Mouse (Mus musculus) limb, embryonic 14.5 days (tissue): ENCODE results near the gene Slc25a45. TPM values are rescaled to one million over a fixed set of nuclear protein-coding genes. Genes with fewer than 3 reads are reported as not detected.
A peak's percentile ranks its signal among the peaks of the same experiment; 100 is the strongest.

Experiments used
- ATAC-seq: fragments of 200-750 bp; cut with Nextera tagmentation; 2 replicates; pipeline ENCODE4 v1.8.0; 2017; ENCODE audit warnings: low read depth, moderate number of reproducible peaks, moderate TSS enrichment; ENCODE audit not compliant: low FRiP score
- DNase-seq: peaks from one replicate; pipeline ENCODE4 v3.0.0-alpha.2; 2015; ENCODE audit warnings: low spot score
- H3K27ac ChIP-seq: fragments of 300-500 bp; sonication (generic); replicated peaks from 2 replicates; pipeline ENCODE4 v1.5.1; 2014; ENCODE audit warnings: low read depth, mild to moderate bottlenecking, low read length, moderate library complexity, mixed read lengths
- H3K27me3 ChIP-seq: fragments of 300-500 bp; sonication (generic); 2 replicates; pipeline ENCODE4 v1.6.1; 2014; ENCODE audit warnings: low read length, mixed read lengths; ENCODE audit not compliant: control insufficient read depth, insufficient read depth
- H3K36me3 ChIP-seq: fragments of 300-500 bp; sonication (generic); 2 replicates; pipeline ENCODE4 v1.6.1; 2014; ENCODE audit warnings: mild to moderate bottlenecking, low read length, moderate library complexity, mixed read lengths; ENCODE audit not compliant: control insufficient read depth, insufficient read depth
- H3K4me1 ChIP-seq: fragments of 300-500 bp; sonication (generic); 2 replicates; pipeline ENCODE4 v1.6.1; 2014; ENCODE audit warnings: antibody characterized with exemption, low read length, mixed read lengths; ENCODE audit not compliant: control insufficient read depth, insufficient read depth
- H3K4me2 ChIP-seq: fragments of 300-500 bp; sonication (generic); replicated peaks from 2 replicates; pipeline ENCODE4 v1.6.1; 2014; ENCODE audit warnings: low read depth, mild to moderate bottlenecking, low read length, moderate library complexity; ENCODE audit not compliant: severe bottlenecking
- H3K4me3 ChIP-seq: fragments of 300-500 bp; sonication (generic); replicated peaks from 2 replicates; pipeline ENCODE4 v1.5.1; 2014; ENCODE audit warnings: low read length
- H3K9ac ChIP-seq: fragments of 300-500 bp; sonication (generic); 2 replicates; pipeline ENCODE4 v1.6.1; 2014; ENCODE audit warnings: mild to moderate bottlenecking, low read depth, low read length, moderate library complexity; ENCODE audit not compliant: severe bottlenecking
- H3K9me3 ChIP-seq: fragments of 300-500 bp; sonication (generic); 2 replicates; pipeline ENCODE4 v1.6.1; 2016; ENCODE audit warnings: low read length; ENCODE audit not compliant: control insufficient read depth
- POLR2A ChIP-seq: fragments of 200-500 bp; IDR thresholded peaks from 2 replicates; pipeline ENCODE4 v1.8.0; 2012; ENCODE audit warnings: inconsistent platforms, mild to moderate bottlenecking, moderate library complexity, borderline replicate concordance; ENCODE audit not compliant: insufficient read depth, insufficient read length; ENCODE audit errors: extremely low read depth
- WGBS: fragments of 180-500 bp; shearing (Covaris S2); extraction: QIAGEN DNeasy Blood & Tissue Kit; methylation state at CpG from one replicate; pipeline ENCODE4 v1.1.7; 2014; 5-methylcytosine and 5-hydroxymethylcytosine counted together
- polyA plus RNA-seq, 2 experiments: library from polyadenylated mRNA; depleted of rRNA in 1 of 2; stranded (reverse) in 1 of 2; unstranded in 1 of 2; fragments of >200 nt; fragmentation: Nextera tagmentation in 1 of 2; extraction: Ambion mirVana in 1 of 2; gene quantifications; 2 replicates each; pipeline versions ENCODE4 v1.2.1 to v1.2.3; 2012 to 2014

Gene Slc25a45
- polyA plus RNA-seq, 2 experiments = 3.0 to 6.2 TPM

DNA sequence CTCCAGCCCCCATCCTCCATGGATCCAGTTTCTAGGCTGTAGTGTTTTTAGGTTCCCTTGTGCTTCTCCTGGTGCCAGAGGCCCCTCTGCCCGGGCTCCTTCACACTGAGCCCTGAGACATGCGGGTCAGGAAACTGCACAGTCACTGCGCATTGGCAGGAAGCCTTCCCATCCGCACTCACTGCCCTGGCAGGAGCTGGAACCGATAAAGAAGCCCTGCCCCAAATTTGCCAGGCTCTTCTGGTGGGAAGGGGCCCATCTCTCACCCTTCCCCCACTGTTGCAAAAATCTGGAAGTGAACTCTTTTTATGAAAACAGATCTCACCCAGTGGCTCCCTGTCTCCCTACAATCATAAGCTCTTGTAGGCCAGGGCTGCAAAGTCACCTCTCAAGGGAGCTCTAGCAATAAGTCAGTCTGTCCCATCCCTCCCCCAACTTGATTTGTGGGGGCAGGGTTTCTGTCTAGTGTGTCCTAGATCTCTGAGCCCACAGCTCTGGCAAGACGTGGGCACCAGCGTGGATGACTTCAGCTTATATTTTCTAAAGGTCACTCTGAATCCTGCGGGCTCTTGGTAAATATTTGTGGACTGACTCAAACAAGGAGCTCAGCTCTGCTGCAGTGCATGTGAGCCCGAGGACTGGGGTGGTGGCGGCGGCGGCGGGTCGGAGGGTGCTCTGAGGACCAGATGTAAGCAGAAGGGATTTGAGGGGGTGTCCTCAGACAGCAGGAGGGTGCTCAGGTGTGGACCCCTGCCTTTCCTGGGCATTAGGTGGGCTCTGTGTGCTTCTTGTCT lies 29.4 kb upstream of the Slc25a45 start:
- Histone ChIP-seq H3K4me1 (peaks cover 59% of the 10 kb centered on the region), H3K4me2 (peak overlapping the region; percentile 70), H3K4me3 (no peak overlapping the region; the same call in 1 of the 2 replicates), H3K36me3 (peaks cover 19% of the 10 kb centered on the region), H3K27me3 (no peaks in the 10 kb centered on the region), H3K9me3 (no peaks in the 10 kb centered on the region), H3K9ac (peak overlapping the region; percentile 29), H3K27ac (peak overlapping the region; percentile 97)
- ATAC-seq (no peak), DNase-seq (no peak)
- 38% methylated on average over 14 of the region's 14 CpGs for WGBS
- TF ChIP-seq POLR2A = no peak

GRCm38 (mm10) chr19:5848826-5849672 lies 28.6 kb upstream of the Slc25a45 start:
- no peaks in the 10 kb centered on the region for H3K9me3 ChIP-seq
- ATAC-seq (no peak), DNase-seq (no peak)
- H3K27me3 ChIP-seq = no peaks in the 10 kb centered on the region
- H3K4me1 ChIP-seq = peaks cover 53% of the 10 kb centered on the region
- H3K9ac ChIP-seq = peak overlapping the region; percentile 29
- peak overlapping the region; percentile 70; the same call in 1 of the 2 replicates for H3K4me2 ChIP-seq
- peak overlapping the region; percentile 97; the same call in 1 of the 2 replicates for H3K27ac ChIP-seq
- H3K4me3 ChIP-seq = no peak overlapping the region
- peaks cover 19% of the 10 kb centered on the region for H3K36me3 ChIP-seq
- WGBS = 31% methylated on average over 13 of the region's 13 CpGs
- TF ChIP-seq POLR2A = no peak

GRCm38 (mm10) chr19:5849843-5850527 lies 27.6 kb upstream of the Slc25a45 start:
- Histone ChIP-seq H3K9ac (peak overlapping the region; percentile 21; the same call in 1 of the 2 replicates), H3K27ac (no peak overlapping the region), H3K4me3 (no peak overlapping the region)

GRCm38 (mm10) chr19:5850860-5851259 lies 26.7 kb upstream of the Slc25a45 start:
- Histone ChIP-seq H3K27ac (no peak overlapping the region), H3K27me3 (no peaks in the 10 kb centered on the region), H3K4me3 (no peak overlapping the region), H3K36me3 (peaks cover 31% of the 10 kb centered on the region), H3K9me3 (no peaks in the 10 kb centered on the region), H3K4me2 (no peak overlapping the region), H3K9ac (no peak overlapping the region), H3K4me1 (peaks cover 40% of the 10 kb centered on the region)
- ATAC-seq = no peak
- DNase-seq = no peak
- no peak for TF ChIP-seq POLR2A
- 72% methylated on average over 3 of the region's 3 CpGs for WGBS

More at GRCm38 (mm10) chr19:5849843-5850527, 27.6 kb upstream of the Slc25a45 start:
- no peaks in the 10 kb centered on the region for H3K9me3 ChIP-seq
- H3K27me3 ChIP-seq = no peaks in the 10 kb centered on the region
- TF ChIP-seq POLR2A = no peak
- peaks cover 43% of the 10 kb centered on the region for H3K4me1 ChIP-seq
- peak; percentile 90 for DNase-seq
- H3K4me2 ChIP-seq = no peak overlapping the region
- ATAC-seq = peak; percentile 27; the same call in 1 of the 2 replicates
- peaks cover 25% of the 10 kb centered on the region for H3K36me3 ChIP-seq
- WGBS = 33% methylated on average over 11 of the region's 11 CpGs
